Mouse (Mus musculus): ENCODE measurements at regions not wholly inside any gene's neighbourhood (a gene's known extent, or its start where the extent isn't known, plus 50 kb on each side); places are given as distances from the start of the nearest gene placed in this dataset.
A peak's percentile ranks its signal among the peaks of the same experiment; 100 is the strongest.

- peaks cover 17% of the 10 kb centered on the region for H3K27me3 ChIP-seq (ENCODE audit: control insufficient read depth)
- TF ChIP-seq GATA1 (IDR thresholded peaks at IDR 0.05; ENCODE audit: low read length) (no peak), TAL1 (IDR thresholded peaks at IDR 0.05; ENCODE audit: low read length) (no peak)
- no peaks in the 10 kb centered on the region for H3K36me3 ChIP-seq (ENCODE audit: control insufficient read depth)
- no peaks in the 10 kb centered on the region for H3K9me3 ChIP-seq (ENCODE audit: control insufficient read depth, low read length)
- no peak overlapping the region for H3K4me3 ChIP-seq (replicated peaks)
- peaks cover 33% of the 10 kb centered on the region for H3K4me1 ChIP-seq (ENCODE audit: control insufficient read depth)
These were observed 83.8 kb downstream of the Eif4e start for GRCm38 (mm10) chr3:138609749-138610148.

- Histone ChIP-seq H3K4me1 (ENCODE audit: control insufficient read depth) (peaks cover 35% of the 10 kb centered on the region), H3K27me3 (ENCODE audit: control insufficient read depth) (peaks cover 13% of the 10 kb centered on the region), H3K4me3 (replicated peaks) (peak overlapping the region; percentile 51), H3K9me3 (ENCODE audit: control insufficient read depth, low read length) (no peaks in the 10 kb centered on the region), H3K36me3 (ENCODE audit: control insufficient read depth) (no peaks in the 10 kb centered on the region)
- TF ChIP-seq GATA1 (IDR thresholded peaks at IDR 0.05; ENCODE audit: low read length): peak; percentile 84
- TF ChIP-seq TAL1 (IDR thresholded peaks at IDR 0.05; ENCODE audit: low read length): peak; percentile 56; the same call in 2 of the 3 replicates
These were observed 87.1 kb downstream of the Eif4e start for GRCm38 (mm10) chr3:138612884-138613653.

DNA sequence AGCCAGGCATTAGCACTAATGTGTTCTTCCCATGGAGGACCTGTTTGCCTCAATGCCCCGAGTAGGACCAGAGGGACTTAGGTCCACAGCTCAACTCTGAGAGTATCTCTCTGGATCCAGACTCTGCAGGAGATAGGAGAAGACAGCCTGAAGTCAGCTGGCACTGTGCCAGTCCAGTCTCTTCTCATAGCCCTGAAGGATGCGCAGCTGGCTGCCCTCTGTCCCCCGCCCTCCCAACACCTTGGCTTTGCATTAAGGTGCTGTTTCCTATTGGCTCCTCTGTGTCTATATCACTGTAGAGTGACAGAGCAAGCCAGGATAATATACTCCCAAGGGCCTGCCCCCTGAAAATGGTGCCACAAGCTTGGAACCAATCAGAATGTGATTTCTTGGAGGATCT, 87.7 kb downstream of the Eif4e start:
- H3K4me1 ChIP-seq (ENCODE audit: control insufficient read depth): peaks cover 39% of the 10 kb centered on the region
- H3K27me3 ChIP-seq (ENCODE audit: control insufficient read depth): peaks cover 9% of the 10 kb centered on the region
- TF ChIP-seq TAL1 (IDR thresholded peaks at IDR 0.05; ENCODE audit: low read length) (no peak), GATA1 (IDR thresholded peaks at IDR 0.05; ENCODE audit: low read length) (no peak)
- no peaks in the 10 kb centered on the region for H3K36me3 ChIP-seq (ENCODE audit: control insufficient read depth)
- H3K9me3 ChIP-seq (ENCODE audit: control insufficient read depth, low read length): no peaks in the 10 kb centered on the region
- peak overlapping the region; percentile 51 for H3K4me3 ChIP-seq (replicated peaks)

- Histone ChIP-seq H3K4me3 (replicated peaks) (no peak overlapping the region), H3K4me1 (ENCODE audit: control insufficient read depth) (peaks cover 39% of the 10 kb centered on the region), H3K9me3 (ENCODE audit: control insufficient read depth, low read length) (no peaks in the 10 kb centered on the region), H3K36me3 (ENCODE audit: control insufficient read depth) (no peaks in the 10 kb centered on the region), H3K27me3 (ENCODE audit: control insufficient read depth) (peaks cover 6% of the 10 kb centered on the region)
- TF ChIP-seq TAL1 (IDR thresholded peaks at IDR 0.05; ENCODE audit: low read length): no peak
- no peak for TF ChIP-seq GATA1 (IDR thresholded peaks at IDR 0.05; ENCODE audit: low read length)
These were observed 88.9 kb downstream of the Eif4e start for GRCm38 (mm10) chr3:138614899-138615298.

- no peaks in the 10 kb centered on the region for H3K36me3 ChIP-seq (ENCODE audit: control insufficient read depth)
- no peak overlapping the region for H3K4me3 ChIP-seq (replicated peaks)
- peaks cover 3% of the 10 kb centered on the region for H3K4me1 ChIP-seq (ENCODE audit: control insufficient read depth)
- no peaks in the 10 kb centered on the region for H3K9me3 ChIP-seq (ENCODE audit: control insufficient read depth, low read length)
- TF ChIP-seq TAL1 (IDR thresholded peaks at IDR 0.05; ENCODE audit: low read length) (no peak), GATA1 (IDR thresholded peaks at IDR 0.05; ENCODE audit: low read length) (no peak)
- H3K27me3 ChIP-seq (ENCODE audit: control insufficient read depth): no peaks in the 10 kb centered on the region
These were observed 94.3 kb downstream of the Eif4e start for GRCm38 (mm10) chr3:138620263-138620662.

DNA sequence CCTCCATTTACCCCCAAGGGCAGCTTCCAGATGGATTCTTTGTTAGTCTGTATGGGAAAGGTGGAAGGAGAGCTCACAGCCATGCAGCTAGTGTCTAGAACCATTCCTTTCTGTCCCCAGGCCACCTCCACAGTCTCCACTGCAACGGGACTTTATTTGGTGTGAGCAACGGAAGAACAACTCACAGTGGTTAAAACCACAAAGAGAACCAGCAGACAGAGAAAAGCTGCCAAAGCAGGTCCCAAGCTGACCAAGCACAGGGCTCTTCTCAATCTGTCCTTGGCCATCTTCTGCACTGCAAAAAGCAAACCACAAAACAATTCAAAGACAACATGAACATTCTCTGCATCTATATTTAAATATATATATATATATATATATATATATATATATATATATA, 98.1 kb downstream of the Eif4e start:
- Histone ChIP-seq H3K36me3 (ENCODE audit: control insufficient read depth) (no peaks in the 10 kb centered on the region), H3K9me3 (ENCODE audit: control insufficient read depth, low read length) (no peaks in the 10 kb centered on the region), H3K4me3 (replicated peaks) (no peak overlapping the region), H3K4me1 (ENCODE audit: control insufficient read depth) (no peaks in the 10 kb centered on the region), H3K27me3 (ENCODE audit: control insufficient read depth) (no peaks in the 10 kb centered on the region)
- TF ChIP-seq GATA1 (IDR thresholded peaks at IDR 0.05; ENCODE audit: low read length) (no peak), TAL1 (IDR thresholded peaks at IDR 0.05; ENCODE audit: low read length) (no peak)

- no peaks in the 10 kb centered on the region for H3K27me3 ChIP-seq (ENCODE audit: control insufficient read depth)
- TF ChIP-seq TAL1 (IDR thresholded peaks at IDR 0.05; ENCODE audit: low read length) (no peak), GATA1 (IDR thresholded peaks at IDR 0.05; ENCODE audit: low read length) (no peak)
These were observed 100.3 kb downstream of the Eif4e start for GRCm38 (mm10) chr3:138626230-138626629.

GRCm38 (mm10) chr3:138630231-138630630, 104.3 kb downstream of the Eif4e start:
- peaks cover 2% of the 10 kb centered on the region; the same call in 1 of the 2 replicates for H3K9me3 ChIP-seq (ENCODE audit: control insufficient read depth, low read length)
- H3K27me3 ChIP-seq (ENCODE audit: control insufficient read depth): no peaks in the 10 kb centered on the region
- H3K4me1 ChIP-seq (ENCODE audit: control insufficient read depth): no peaks in the 10 kb centered on the region
- TF ChIP-seq TAL1 (IDR thresholded peaks at IDR 0.05; ENCODE audit: low read length) (no peak), GATA1 (IDR thresholded peaks at IDR 0.05; ENCODE audit: low read length) (no peak)
- H3K4me3 ChIP-seq (replicated peaks): no peak overlapping the region
- H3K36me3 ChIP-seq (ENCODE audit: control insufficient read depth): no peaks in the 10 kb centered on the region

More at GRCm38 (mm10) chr3:138626230-138626629, 100.3 kb downstream of the Eif4e start:
- no peaks in the 10 kb centered on the region for H3K9me3 ChIP-seq (ENCODE audit: control insufficient read depth, low read length)
- H3K36me3 ChIP-seq (ENCODE audit: control insufficient read depth): no peaks in the 10 kb centered on the region
- no peak overlapping the region for H3K4me3 ChIP-seq (replicated peaks)
- no peaks in the 10 kb centered on the region for H3K4me1 ChIP-seq (ENCODE audit: control insufficient read depth)

DNA sequence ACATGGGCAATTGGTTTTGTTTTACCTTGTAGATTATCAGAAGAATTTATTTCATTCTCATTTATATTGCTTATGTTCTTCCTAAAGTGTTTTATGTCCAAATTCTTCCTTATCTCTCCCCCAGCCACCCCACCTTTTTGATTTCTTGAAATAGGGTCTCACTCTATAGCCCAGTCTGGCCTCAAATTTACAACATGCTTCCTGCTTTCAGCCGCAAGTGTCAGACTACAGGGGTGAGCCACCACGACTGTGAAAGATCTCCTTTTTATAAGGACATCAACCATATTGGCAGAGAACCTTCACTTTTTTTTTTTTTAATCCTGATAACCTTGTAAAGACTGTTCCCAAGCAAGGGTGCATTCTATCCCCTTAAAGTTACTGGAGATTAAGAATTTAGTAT, 106.1 kb downstream of the Eif4e start:
- peaks cover 2% of the 10 kb centered on the region; the same call in 1 of the 2 replicates for H3K9me3 ChIP-seq (ENCODE audit: control insufficient read depth, low read length)
- TF ChIP-seq GATA1 (IDR thresholded peaks at IDR 0.05; ENCODE audit: low read length): no peak
- TF ChIP-seq TAL1 (IDR thresholded peaks at IDR 0.05; ENCODE audit: low read length): no peak
- H3K4me3 ChIP-seq (replicated peaks): no peak overlapping the region
- no peaks in the 10 kb centered on the region for H3K27me3 ChIP-seq (ENCODE audit: control insufficient read depth)
- no peaks in the 10 kb centered on the region for H3K36me3 ChIP-seq (ENCODE audit: control insufficient read depth)
- no peaks in the 10 kb centered on the region for H3K4me1 ChIP-seq (ENCODE audit: control insufficient read depth)

All from erythroblast, embryonic 14.5 days (primary cell).